Mouse (Mus musculus) embryo, embryonic 10.5 days (tissue): ENCODE results near the gene Ano10.

Experiments
- DNase-seq: peaks from one replicate; pipeline ENCODE4 v3.0.0-alpha.2; 2015; ENCODE audit warnings: low spot score

Gene Ano10

GRCm38 (mm10) chr9:122290192-122290591 lies 4.0 kb downstream of the Ano10 start:
- no peak for DNase-seq

- no peak for DNase-seq
Observed at GRCm38 (mm10) chr9:122288416-122288815, 5.8 kb downstream of the Ano10 start.

- DNase-seq = no peak
Observed at GRCm38 (mm10) chr9:122287526-122287925, 6.7 kb downstream of the Ano10 start.

GRCm38 (mm10) chr9:122285833-122286310 lies 8.4 kb downstream of the Ano10 start:
- no peak for DNase-seq

- peak; percentile 84 for DNase-seq
Observed at GRCm38 (mm10) chr9:122285146-122285832, 8.9 kb downstream of the Ano10 start.

GRCm38 (mm10) chr9:122284696-122285095 lies 9.5 kb downstream of the Ano10 start:
- DNase-seq = no peak

GRCm38 (mm10) chr9:122281004-122281403 lies 13.2 kb downstream of the Ano10 start:
- DNase-seq = no peak

- DNase-seq = no peak
Observed at GRCm38 (mm10) chr9:122276665-122277064, 17.6 kb downstream of the Ano10 start.

GRCm38 (mm10) chr9:122276134-122276533 lies 18.1 kb downstream of the Ano10 start:
- no peak for DNase-seq

- DNase-seq = no peak
Observed at GRCm38 (mm10) chr9:122274346-122274745, 19.9 kb downstream of the Ano10 start.

- DNase-seq = no peak
Observed at GRCm38 (mm10) chr9:122273879-122274278, 20.3 kb downstream of the Ano10 start.

- no peak for DNase-seq
Observed at GRCm38 (mm10) chr9:122271866-122272265, 22.4 kb downstream of the Ano10 start.

- DNase-seq = no peak
Observed at GRCm38 (mm10) chr9:122271318-122271717, 22.9 kb downstream of the Ano10 start.

GRCm38 (mm10) chr9:122270913-122271312 lies 23.3 kb downstream of the Ano10 start:
- DNase-seq = no peak

- DNase-seq = no peak
Observed at GRCm38 (mm10) chr9:122269256-122270041, 24.8 kb downstream of the Ano10 start.

- DNase-seq = no peak
Observed at GRCm38 (mm10) chr9:122265526-122266210, 28.6 kb downstream of the Ano10 start.

GRCm38 (mm10) chr9:122263140-122263539 lies 31.1 kb downstream of the Ano10 start:
- DNase-seq = no peak

- DNase-seq = no peak
Observed at GRCm38 (mm10) chr9:122254386-122254785, 39.8 kb downstream of the Ano10 start.

GRCm38 (mm10) chr9:122252113-122252512 lies 42.1 kb downstream of the Ano10 start:
- DNase-seq = no peak

GRCm38 (mm10) chr9:122248168-122248567 lies 46.1 kb downstream of the Ano10 start:
- DNase-seq = peak; percentile 78

GRCm38 (mm10) chr9:122247430-122248027 lies 46.7 kb downstream of the Ano10 start:
- DNase-seq = peak; percentile 88

- DNase-seq = no peak
Observed at GRCm38 (mm10) chr9:122245879-122246278, 48.3 kb downstream of the Ano10 start.
